Mouse (Mus musculus) E14TG2a.4 (cell line): ENCODE results near the gene Atp6v1e2.

Experiments used
- CTCF ChIP-seq: conservative IDR thresholded peaks from 2 replicates; pipeline ENCODE4 v1.5.1; 2014; ENCODE audit warnings: low read length
- NANOG ChIP-seq: IDR thresholded peaks from 2 replicates; pipeline ENCODE4 v1.6.1; 2014; ENCODE audit warnings: borderline replicate concordance, low read length, mixed read lengths
- POU5F1 ChIP-seq: IDR thresholded peaks from 2 replicates; pipeline ENCODE4 v1.6.1; 2014; ENCODE audit warnings: low read length, borderline replicate concordance

- no peak; the same call in 1 of the 2 replicates for TF ChIP-seq CTCF
- no peak for TF ChIP-seq NANOG
- no peak for TF ChIP-seq POU5F1
Observed at GRCm38 (mm10) chr17:86905297-86906135, 42.2 kb downstream of the Atp6v1e2 start.
